Mouse (Mus musculus) midbrain, embryonic 15.5 days (tissue): ENCODE measurements around the gene Pkd1. TPM values are rescaled to one million over a fixed set of nuclear protein-coding genes. Genes with fewer than 3 reads are reported as not detected.

Experiments
- ATAC-seq: fragments of 200-750 bp; cut with Nextera tagmentation; replicated peaks from 2 replicates; pipeline ENCODE4 v1.8.0; 2017; ENCODE audit warnings: moderate TSS enrichment
- H3K27ac ChIP-seq: fragments of 300-500 bp; sonication (generic); 2 replicates; pipeline ENCODE4 v1.5.1; 2015; ENCODE audit warnings: mild to moderate bottlenecking, inconsistent platforms
- H3K27me3 ChIP-seq: fragments of 300-500 bp; sonication (generic); replicated peaks from 2 replicates; pipeline ENCODE4 v1.6.1; 2015; ENCODE audit warnings: inconsistent platforms
- H3K36me3 ChIP-seq: fragments of 300-500 bp; sonication (generic); replicated peaks from 2 replicates; pipeline ENCODE4 v1.6.1; 2015; ENCODE audit warnings: inconsistent platforms
- H3K4me1 ChIP-seq: fragments of 300-500 bp; sonication (generic); 2 replicates; pipeline ENCODE4 v1.6.1; 2015; ENCODE audit warnings: inconsistent platforms
- H3K4me2 ChIP-seq: fragments of 300-500 bp; sonication (generic); 2 replicates; pipeline ENCODE4 v1.6.1; 2015; ENCODE audit warnings: inconsistent platforms, mild to moderate bottlenecking, moderate library complexity
- H3K4me3 ChIP-seq: fragments of 300-500 bp; sonication (generic); 2 replicates; pipeline ENCODE4 v1.5.1; 2015; ENCODE audit warnings: mild to moderate bottlenecking, inconsistent platforms
- H3K9ac ChIP-seq: fragments of 300-500 bp; sonication (generic); 2 replicates; pipeline ENCODE4 v1.6.1; 2015; ENCODE audit warnings: mild to moderate bottlenecking, inconsistent platforms
- H3K9me3 ChIP-seq: fragments of 300-500 bp; sonication (generic); 2 replicates; pipeline ENCODE4 v1.6.1; 2016; ENCODE audit warnings: inconsistent platforms
- WGBS: fragments of 180-500 bp; shearing (Covaris S2); methylation state at CpG from one replicate; pipeline ENCODE4 v1.1.7; 2015; ENCODE audit warnings: mixed read lengths; 5-methylcytosine and 5-hydroxymethylcytosine counted together
- polyA plus RNA-seq: library from polyadenylated mRNA; unstranded; fragments of >200 nt; fragmentation: Nextera tagmentation; extraction: Ambion mirVana; gene quantifications from 2 replicates; pipeline ENCODE4 v1.2.1, GENCODE M21; 2015

Pkd1 gene
- polyA plus RNA-seq, 1 experiment from 2014 or later: 29.0 TPM

DNA sequence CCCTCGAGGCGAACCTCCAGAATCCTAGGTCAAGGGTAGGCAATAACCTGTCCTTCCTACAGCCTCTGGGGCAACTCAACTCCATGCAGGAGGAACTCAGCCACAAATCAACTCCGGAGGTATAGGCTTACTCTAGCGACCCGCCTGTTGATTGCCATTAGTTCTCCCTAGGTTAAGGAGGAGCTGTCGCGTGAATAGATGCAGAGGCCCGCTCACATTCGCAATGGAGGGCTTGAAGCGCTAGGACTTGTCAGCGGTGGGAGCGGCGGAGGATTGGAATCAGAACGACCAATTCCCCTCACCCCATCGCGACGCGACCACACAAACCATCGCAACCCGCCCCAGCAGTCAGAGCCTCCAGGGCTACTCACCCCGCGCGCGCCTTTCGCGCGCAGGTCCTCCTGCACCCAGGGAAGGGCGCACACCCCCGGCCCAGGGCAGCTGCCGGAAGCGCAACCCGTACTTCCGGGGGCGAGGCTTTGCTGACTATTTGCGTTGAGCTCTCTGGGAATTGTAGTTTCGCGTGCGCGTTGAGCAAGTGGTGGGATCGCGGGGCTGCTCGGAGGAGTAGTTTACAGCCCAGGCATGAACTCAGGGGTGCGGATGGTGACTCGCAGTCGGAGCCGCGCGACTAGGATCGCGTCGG, 82.7 kb downstream of the Pkd1 start, which contains the start of the genes Tsc2 and Nthl1:
Tsc2 (minus strand) TSS at position 464 of the 646 bp plus-strand sequence.
Nthl1 (plus strand) TSS at position 514 of the 646 bp plus-strand sequence.
- Histone ChIP-seq H3K4me2 (peak within 1 kb of the TSS; percentile 77), H3K27me3 (no peaks in the 10 kb centered on the region), H3K4me1 (peaks cover 14% of the 10 kb centered on the region), H3K9me3 (no peaks in the 10 kb centered on the region), H3K9ac (peak within 1 kb of the TSS; percentile 62), H3K4me3 (peak within 1 kb of the TSS; percentile 65), H3K36me3 (peaks cover 22% of the 10 kb centered on the region), H3K27ac (peak within 1 kb of the TSS; percentile 67)
- WGBS: 2% methylated on average over 51 of the region's 51 CpGs
- ATAC-seq: peak; percentile 91

DNA sequence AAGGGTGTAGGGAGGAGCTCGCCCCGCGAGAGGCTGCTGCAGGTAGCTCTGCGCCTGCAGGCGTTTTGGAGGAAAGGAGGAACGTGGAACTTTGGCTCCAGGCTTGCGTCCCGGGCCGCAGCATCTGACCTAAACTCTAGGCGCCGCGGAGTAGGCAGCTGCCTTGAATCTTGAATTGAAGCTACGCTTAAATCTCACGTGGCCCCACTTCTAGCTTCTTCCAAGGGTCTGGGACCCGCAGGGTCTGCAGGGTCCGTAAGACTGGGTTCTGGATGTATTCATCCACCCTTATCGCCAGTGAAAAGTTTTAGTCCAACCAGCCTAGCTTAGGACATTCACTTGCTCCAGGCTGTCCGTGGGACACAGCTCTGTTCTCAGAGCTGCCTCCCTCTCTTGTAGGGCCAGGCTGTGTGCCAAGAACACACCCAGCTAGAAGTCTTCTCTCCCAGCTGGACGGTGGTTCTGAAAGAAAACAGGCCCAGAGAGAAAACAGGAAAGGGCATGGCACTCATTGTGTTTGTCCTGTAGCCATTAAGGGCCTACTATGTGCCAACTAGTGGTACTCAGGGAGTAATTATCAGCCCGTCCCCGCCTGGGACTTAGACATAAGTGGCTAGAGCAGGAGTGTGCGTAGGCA, 83.3 kb downstream of the Pkd1 start:
- peak overlapping the region; percentile 65 for H3K4me3 ChIP-seq
- H3K27me3 ChIP-seq: no peaks in the 10 kb centered on the region
- peak overlapping the region; percentile 62 for H3K9ac ChIP-seq
- peaks cover 16% of the 10 kb centered on the region for H3K36me3 ChIP-seq
- peak overlapping the region; percentile 77 for H3K4me2 ChIP-seq
- 11% methylated on average over 22 of the region's 22 CpGs for WGBS
- ATAC-seq: peak; percentile 38; the same call in 1 of the 2 replicates
- H3K27ac ChIP-seq: peak overlapping the region; percentile 67
- peaks cover 14% of the 10 kb centered on the region for H3K4me1 ChIP-seq
- H3K9me3 ChIP-seq: no peaks in the 10 kb centered on the region

DNA sequence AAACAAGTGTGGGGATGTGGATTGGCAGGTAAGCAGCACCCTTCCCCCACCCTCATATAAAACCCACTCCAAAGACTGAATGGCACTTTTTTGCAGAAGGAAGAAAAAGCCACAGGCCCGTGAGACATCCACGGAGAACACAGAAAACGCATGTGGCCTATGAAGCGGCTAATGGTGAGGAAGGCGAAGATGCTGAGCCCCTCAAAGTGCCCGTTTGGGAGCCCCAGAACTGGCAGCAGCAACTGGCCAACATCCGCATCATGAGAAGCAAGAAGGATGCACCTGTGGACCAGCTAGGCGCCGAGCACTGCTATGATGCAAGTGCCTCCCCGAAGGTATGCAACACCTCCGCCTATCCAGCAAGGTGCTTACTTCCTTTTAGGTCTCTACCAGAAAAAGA, 84.2 kb downstream of the Pkd1 start:
- no peak overlapping the region for H3K9ac ChIP-seq
- H3K4me1 ChIP-seq: peaks cover 14% of the 10 kb centered on the region
- no peaks in the 10 kb centered on the region for H3K9me3 ChIP-seq
- no peak overlapping the region for H3K4me3 ChIP-seq
- no peak overlapping the region for H3K4me2 ChIP-seq
- ATAC-seq: no peak
- 95% methylated on average over 11 of the region's 11 CpGs for WGBS
- no peak overlapping the region for H3K27ac ChIP-seq
- H3K36me3 ChIP-seq: peaks cover 12% of the 10 kb centered on the region; the same call in 1 of the 2 replicates
- H3K27me3 ChIP-seq: no peaks in the 10 kb centered on the region

DNA sequence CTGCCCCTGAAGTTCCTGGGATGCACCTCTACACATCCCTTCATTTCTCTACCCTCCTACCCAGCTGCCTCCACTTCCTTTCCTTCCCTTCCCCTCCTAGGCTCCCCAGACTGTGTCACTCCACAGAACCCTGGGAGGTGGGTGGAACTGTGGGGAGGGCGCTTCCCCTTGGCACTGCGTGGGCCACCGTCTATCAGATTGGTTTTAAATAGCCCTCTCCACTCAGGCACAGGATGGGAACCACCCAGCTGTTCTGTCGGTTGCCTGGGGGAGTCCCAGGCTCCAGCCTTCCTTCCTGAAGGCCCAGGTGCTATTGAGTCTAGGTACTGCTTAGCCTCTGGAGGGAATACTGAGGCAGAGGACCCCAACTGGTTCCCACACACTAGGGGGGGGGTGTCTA, 85.4 kb downstream of the Pkd1 start:
- ATAC-seq: no peak
- H3K9ac ChIP-seq: no peak overlapping the region
- no peaks in the 10 kb centered on the region for H3K27me3 ChIP-seq
- peaks cover 14% of the 10 kb centered on the region for H3K4me1 ChIP-seq
- H3K27ac ChIP-seq: no peak overlapping the region
- no peak overlapping the region for H3K4me3 ChIP-seq
- WGBS: 87% methylated on average over 4 of the region's 4 CpGs
- no peak overlapping the region for H3K4me2 ChIP-seq
- H3K9me3 ChIP-seq: no peaks in the 10 kb centered on the region
- peaks cover 6% of the 10 kb centered on the region; the same call in 1 of the 2 replicates for H3K36me3 ChIP-seq

GRCm38 (mm10) chr17:24635694-24636093, 86.1 kb downstream of the Pkd1 start:
- peaks cover 14% of the 10 kb centered on the region for H3K4me1 ChIP-seq
- no peak overlapping the region for H3K4me3 ChIP-seq
- no peak overlapping the region for H3K9ac ChIP-seq
- 95% methylated on average over 5 of the region's 5 CpGs for WGBS
- no peak overlapping the region for H3K27ac ChIP-seq
- H3K36me3 ChIP-seq: peaks cover 5% of the 10 kb centered on the region; the same call in 1 of the 2 replicates
- no peaks in the 10 kb centered on the region for H3K27me3 ChIP-seq
- no peaks in the 10 kb centered on the region for H3K9me3 ChIP-seq
- H3K4me2 ChIP-seq: no peak overlapping the region
- ATAC-seq: no peak

DNA sequence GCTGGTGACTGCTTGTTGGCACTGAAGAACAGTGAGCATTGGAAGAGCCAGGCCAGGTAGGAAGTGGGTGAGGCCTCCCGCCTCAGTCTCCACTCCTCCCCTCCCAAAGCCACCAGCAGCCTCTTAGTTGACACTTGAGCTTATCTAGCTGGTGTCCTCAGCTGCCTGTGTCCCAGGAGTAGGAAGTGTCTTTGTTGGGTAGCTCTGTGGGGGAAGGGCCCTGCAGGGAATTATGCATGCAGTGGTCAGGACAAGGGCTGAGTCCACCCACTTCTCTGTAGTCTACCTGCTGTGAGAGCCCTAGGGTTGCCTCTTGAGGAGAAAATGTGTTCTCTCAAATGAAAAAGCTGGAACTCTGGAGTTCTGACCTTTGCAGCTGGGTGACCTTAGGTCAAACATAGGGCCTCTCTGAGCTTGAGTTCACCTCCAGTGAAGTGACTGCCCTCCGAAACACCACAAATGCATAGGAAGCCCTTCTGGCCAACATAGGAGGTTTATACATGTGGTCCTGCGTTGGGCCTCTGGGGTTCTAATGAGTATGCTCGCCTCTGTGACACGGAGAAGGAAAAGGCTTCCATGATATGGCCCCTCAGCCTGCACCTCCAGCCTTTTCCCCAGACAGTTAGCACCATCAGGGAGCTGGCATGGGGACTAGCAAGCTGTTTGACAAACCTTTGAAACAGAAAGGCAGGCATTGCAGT, 87.3 kb downstream of the Pkd1 start:
- Histone ChIP-seq H3K9ac (no peak overlapping the region), H3K4me3 (no peak overlapping the region), H3K36me3 (peaks cover 5% of the 10 kb centered on the region; the same call in 1 of the 2 replicates), H3K27me3 (no peaks in the 10 kb centered on the region), H3K4me2 (no peak overlapping the region), H3K9me3 (no peaks in the 10 kb centered on the region), H3K27ac (no peak overlapping the region), H3K4me1 (peaks cover 8% of the 10 kb centered on the region)
- WGBS: 62% methylated on average over 5 of the region's 5 CpGs
- ATAC-seq: no peak

GRCm38 (mm10) chr17:24638214-24638613, 88.6 kb downstream of the Pkd1 start:
- 88% methylated on average over 4 of the region's 4 CpGs for WGBS
- no peak for ATAC-seq
- peaks cover 5% of the 10 kb centered on the region; the same call in 1 of the 2 replicates for H3K36me3 ChIP-seq

GRCm38 (mm10) chr17:24638840-24639239, 89.2 kb downstream of the Pkd1 start:
- Histone ChIP-seq H3K4me1 (no peaks in the 10 kb centered on the region), H3K27me3 (no peaks in the 10 kb centered on the region), H3K36me3 (peaks cover 5% of the 10 kb centered on the region; the same call in 1 of the 2 replicates), H3K9me3 (no peaks in the 10 kb centered on the region), H3K4me2 (no peak overlapping the region), H3K4me3 (no peak overlapping the region), H3K9ac (no peak overlapping the region), H3K27ac (no peak overlapping the region)
- WGBS: 69% methylated on average over 9 of the region's 9 CpGs
- no peak for ATAC-seq

More at GRCm38 (mm10) chr17:24638214-24638613, 88.6 kb downstream of the Pkd1 start:
- Histone ChIP-seq H3K27me3 (no peaks in the 10 kb centered on the region), H3K9ac (no peak overlapping the region), H3K4me3 (no peak overlapping the region), H3K4me2 (no peak overlapping the region), H3K27ac (no peak overlapping the region), H3K9me3 (no peaks in the 10 kb centered on the region), H3K4me1 (peaks cover under 1% of the 10 kb centered on the region; the same call in 1 of the 2 replicates)

DNA sequence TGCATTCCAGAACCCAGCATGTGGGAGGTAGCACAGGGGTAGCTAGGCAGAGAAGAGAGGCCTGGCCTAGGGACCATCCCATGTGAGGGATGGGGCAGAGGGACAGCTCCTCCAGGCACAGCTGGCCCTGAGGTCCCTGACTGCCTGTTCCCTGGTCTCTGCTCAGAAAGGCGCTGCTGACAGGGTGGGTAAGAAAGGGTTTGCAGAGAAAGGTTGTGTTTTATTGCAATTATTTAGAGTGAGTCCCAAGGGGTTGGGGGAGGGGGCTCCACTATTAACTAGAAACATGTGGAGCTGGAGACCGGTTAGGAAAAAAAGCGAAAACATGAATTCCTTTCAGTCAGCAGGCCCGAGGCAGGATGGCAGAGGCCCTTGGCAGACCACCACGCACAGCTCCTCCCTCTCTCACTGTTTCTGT, 89.9 kb downstream of the Pkd1 start:
- ATAC-seq: no peak
- WGBS: 91% methylated on average over 5 of the region's 5 CpGs
- Histone ChIP-seq H3K4me2 (no peak overlapping the region), H3K9me3 (no peaks in the 10 kb centered on the region), H3K9ac (no peak overlapping the region), H3K27ac (no peak overlapping the region), H3K4me3 (no peak overlapping the region), H3K4me1 (no peaks in the 10 kb centered on the region), H3K36me3 (peaks cover 5% of the 10 kb centered on the region; the same call in 1 of the 2 replicates), H3K27me3 (no peaks in the 10 kb centered on the region)

DNA sequence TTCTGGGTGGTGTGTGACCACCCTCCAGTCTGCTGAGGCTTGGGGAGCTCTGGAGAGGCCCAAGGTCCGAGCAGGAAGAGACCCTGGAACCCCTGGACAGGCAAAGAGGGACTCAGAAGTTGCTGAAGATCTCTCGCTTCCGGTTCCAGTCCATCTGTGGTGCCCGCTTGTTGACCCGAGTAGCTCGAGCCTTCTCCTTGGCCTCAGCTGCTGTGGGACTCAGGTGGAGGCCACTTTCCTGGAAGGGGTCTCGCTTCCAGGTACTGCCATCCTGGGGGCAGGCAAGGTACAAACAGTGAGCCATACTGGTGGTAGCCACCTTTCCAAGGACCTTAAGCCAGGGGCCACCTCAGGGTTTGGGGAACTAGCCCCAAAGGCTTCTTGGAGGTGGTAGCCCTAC, 90.5 kb downstream of the Pkd1 start:
- no peaks in the 10 kb centered on the region for H3K4me1 ChIP-seq

DNA sequence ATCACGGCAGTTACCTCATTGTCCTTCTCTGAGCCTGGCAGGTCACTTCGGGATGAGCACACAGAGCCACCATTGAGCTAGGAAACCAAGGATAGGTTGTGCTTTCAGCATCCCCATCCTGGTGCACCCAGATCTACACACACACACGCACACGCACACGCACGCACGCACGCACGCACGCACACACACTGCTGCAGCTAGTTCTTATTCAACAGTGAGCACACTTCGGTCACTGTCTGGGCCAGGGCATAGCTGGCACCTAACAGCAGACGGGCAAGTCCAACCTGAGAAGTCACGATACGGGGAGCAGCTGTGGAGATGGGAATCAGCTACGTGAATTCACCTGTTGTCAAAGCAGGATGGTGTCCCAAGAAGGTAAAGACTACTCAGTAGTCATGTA, 90.9 kb downstream of the Pkd1 start:
- ATAC-seq: no peak
- no peaks in the 10 kb centered on the region for H3K9me3 ChIP-seq
- H3K4me3 ChIP-seq: no peak overlapping the region
- no peak overlapping the region for H3K4me2 ChIP-seq
- no peak overlapping the region for H3K9ac ChIP-seq
- H3K4me1 ChIP-seq: no peaks in the 10 kb centered on the region
- 94% methylated on average over 15 of the region's 15 CpGs for WGBS
- H3K27me3 ChIP-seq: no peaks in the 10 kb centered on the region
- peaks cover 5% of the 10 kb centered on the region; the same call in 1 of the 2 replicates for H3K36me3 ChIP-seq
- H3K27ac ChIP-seq: no peak overlapping the region

More for the DNA sequence above, 90.5 kb downstream of the Pkd1 start:
- Histone ChIP-seq H3K27ac (no peak overlapping the region), H3K9me3 (no peaks in the 10 kb centered on the region), H3K4me2 (no peak overlapping the region), H3K4me3 (no peak overlapping the region), H3K27me3 (no peaks in the 10 kb centered on the region), H3K36me3 (peaks cover 5% of the 10 kb centered on the region; the same call in 1 of the 2 replicates), H3K9ac (no peak overlapping the region)
- WGBS: 91% methylated on average over 7 of the region's 7 CpGs
- no peak for ATAC-seq

GRCm38 (mm10) chr17:24641944-24642343, 92.3 kb downstream of the Pkd1 start:
- no peaks in the 10 kb centered on the region for H3K9me3 ChIP-seq
- no peak overlapping the region for H3K9ac ChIP-seq
- H3K36me3 ChIP-seq: peaks cover 5% of the 10 kb centered on the region; the same call in 1 of the 2 replicates
- 91% methylated on average over 14 of the region's 14 CpGs for WGBS
- H3K4me3 ChIP-seq: no peak overlapping the region
- no peak overlapping the region for H3K27ac ChIP-seq
- H3K4me1 ChIP-seq: no peaks in the 10 kb centered on the region
- no peak overlapping the region for H3K4me2 ChIP-seq
- no peak for ATAC-seq
- H3K27me3 ChIP-seq: no peaks in the 10 kb centered on the region
